Mouse (Mus musculus) testis, adult 2 months (tissue): Measurements from ENCODE around the gene Ppfibp1.

Experiments
- CTCF ChIP-seq: fragments of 200-500 bp; IDR thresholded peaks from 2 replicates; pipeline ENCODE4 v1.5.1; 2012; ENCODE audit warnings: low read depth, mild to moderate bottlenecking, inconsistent platforms, low read length, moderate library complexity; ENCODE audit not compliant: control insufficient read depth, insufficient read depth, insufficient replicate concordance
- POLR2A ChIP-seq: fragments of 200-500 bp; IDR thresholded peaks from 2 replicates; pipeline ENCODE4 v1.6.1; 2012; ENCODE audit warnings: low read depth, mild to moderate bottlenecking, inconsistent platforms, low read length, moderate library complexity; ENCODE audit not compliant: control insufficient read depth

GRCm38 (mm10) chr6:147043633-147044032, 155.3 kb downstream of the Ppfibp1 start:
- TF ChIP-seq CTCF = no peak
- TF ChIP-seq POLR2A = no peak
